Mouse (Mus musculus) G1E (cell line): Measurements from ENCODE around the gene Ovca2. TPM values are rescaled to one million over a fixed set of nuclear protein-coding genes. Genes with fewer than 3 reads are reported as not detected.

Source experiments
- ATAC-seq: 2 replicates; pipeline ENCODE4 v1.8.0; 2016; ENCODE audit warnings: mild to moderate bottlenecking; ENCODE audit not compliant: insufficient number of reproducible peaks, poor library complexity, low FRiP score, severe bottlenecking; ENCODE audit errors: extremely low read depth
- DNase-seq: peaks from one replicate; pipeline ENCODE4 v3.0.0; 2012; ENCODE audit warnings: low spot score
- H3K27me3 ChIP-seq: 2 replicates; pipeline ENCODE4 v1.6.1; 2012; ENCODE audit warnings: mild to moderate bottlenecking, low read length, inconsistent platforms; ENCODE audit not compliant: insufficient read depth
- H3K36me3 ChIP-seq: replicated peaks from 2 replicates; pipeline ENCODE3; 2012; ENCODE audit warnings: mild to moderate bottlenecking, inconsistent platforms
- H3K4me1 ChIP-seq: 2 replicates; pipeline ENCODE4 v1.6.1; 2012; ENCODE audit warnings: low read depth, low read length, inconsistent platforms, mixed read lengths; ENCODE audit not compliant: insufficient read depth
- H3K4me3 ChIP-seq: 2 replicates; pipeline ENCODE4 v1.5.1; 2012; ENCODE audit warnings: low read depth, mild to moderate bottlenecking, inconsistent platforms, low read length, moderate library complexity, mixed read lengths
- H3K9me3 ChIP-seq: replicated peaks from 2 replicates; pipeline ENCODE4 v1.6.1; 2012; ENCODE audit warnings: inconsistent platforms
- CTCF ChIP-seq: IDR thresholded peaks from 2 replicates; pipeline ENCODE4 v1.5.1; 2012; ENCODE audit warnings: low read depth, low read length, inconsistent platforms, mixed read lengths
- GATA1 ChIP-seq: IDR thresholded peaks from 2 replicates; pipeline ENCODE4 v1.6.1; 2012; ENCODE audit warnings: borderline replicate concordance, low read length, inconsistent platforms, mixed read lengths
- GATA2 ChIP-seq: IDR thresholded peaks from 2 replicates; pipeline ENCODE4 v1.6.1; 2012; ENCODE audit warnings: low read depth, low read length, inconsistent platforms, borderline replicate concordance
- POLR2AphosphoS5 ChIP-seq: IDR thresholded peaks from 2 replicates; pipeline ENCODE4 v1.6.1; 2012; ENCODE audit warnings: low read depth, low read length, inconsistent platforms; ENCODE audit not compliant: insufficient replicate concordance
- TAL1 ChIP-seq: conservative IDR thresholded peaks from 2 replicates; pipeline ENCODE4 v1.6.1; 2012; ENCODE audit warnings: low read depth, low read length, inconsistent platforms, mixed read lengths
- polyA plus RNA-seq: library from polyadenylated mRNA; stranded (reverse); fragments of >175 nt; gene quantifications from 2 replicates; pipeline ENCODE4 v1.2.3, GENCODE M21; 2012
- total RNA-seq, 2 experiments: library from RNA; stranded (forward) in 1 of 2; stranded (reverse) in 1 of 2; fragments of 200-1000 nt in 1 of 2; fragments of >200 nt in 1 of 2; fragmentation: Nextera tagmentation in 1 of 2; gene quantifications; 2 replicates each; pipeline ENCODE4 v1.2.3; 2014 to 2017

Ovca2 gene
- total and polyA plus RNA-seq, 3 experiments, result 2.0 to 21.0 (median 20.9) TPM

DNA sequence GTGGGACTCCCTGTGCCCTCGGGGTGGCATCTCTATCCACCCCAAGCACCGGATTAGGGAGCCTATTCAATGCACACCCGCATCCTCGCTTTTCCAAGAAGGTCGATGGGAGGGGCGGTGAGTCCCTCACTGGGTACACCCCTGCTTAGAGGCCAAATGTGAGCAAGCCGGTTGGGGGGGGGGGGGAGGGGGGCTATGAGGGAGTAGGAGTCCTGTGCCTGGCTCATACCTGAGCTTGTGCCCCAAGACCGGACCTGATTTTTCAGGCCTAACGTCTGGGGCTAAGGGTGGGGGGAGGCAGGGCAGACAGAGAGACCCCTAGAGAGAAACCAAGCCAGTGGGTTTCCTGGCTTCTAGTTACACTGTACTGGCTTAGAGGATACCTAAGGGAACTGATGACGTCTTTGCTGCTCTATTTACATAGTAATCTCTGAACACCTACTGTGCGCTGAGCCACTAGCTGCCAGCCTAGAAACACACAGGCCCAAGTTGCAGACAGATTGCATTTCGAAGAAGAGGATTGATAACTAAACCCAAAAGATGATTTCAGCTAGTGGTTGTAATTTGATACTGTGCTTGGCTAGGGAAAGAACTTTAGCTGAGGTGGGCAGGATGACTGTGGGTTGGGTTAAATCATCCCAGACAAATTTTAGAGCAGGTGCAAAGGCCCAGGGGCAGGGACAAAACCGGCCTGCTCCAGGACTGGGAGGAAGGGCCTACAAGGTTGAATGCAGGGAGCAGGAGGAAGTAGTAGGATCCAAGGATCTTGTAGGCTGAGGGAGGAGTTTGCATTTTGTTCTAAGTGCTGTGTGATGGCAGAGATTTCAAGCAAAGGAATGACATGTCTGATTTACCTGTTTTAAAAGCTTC, 35.7 kb upstream of the Ovca2 start:
- Histone ChIP-seq H3K4me3 (no peak overlapping the region), H3K4me1 (no peaks in the 10 kb centered on the region; the same call in 1 of the 2 replicates), H3K36me3 (no peaks in the 10 kb centered on the region), H3K9me3 (no peaks in the 10 kb centered on the region), H3K27me3 (peaks cover 59% of the 10 kb centered on the region)
- DNase-seq, result no peak
- ATAC-seq, result no peak
- TF ChIP-seq TAL1 (no peak), POLR2AphosphoS5 (no peak), GATA2 (no peak), GATA1 (no peak), CTCF (no peak)

DNA sequence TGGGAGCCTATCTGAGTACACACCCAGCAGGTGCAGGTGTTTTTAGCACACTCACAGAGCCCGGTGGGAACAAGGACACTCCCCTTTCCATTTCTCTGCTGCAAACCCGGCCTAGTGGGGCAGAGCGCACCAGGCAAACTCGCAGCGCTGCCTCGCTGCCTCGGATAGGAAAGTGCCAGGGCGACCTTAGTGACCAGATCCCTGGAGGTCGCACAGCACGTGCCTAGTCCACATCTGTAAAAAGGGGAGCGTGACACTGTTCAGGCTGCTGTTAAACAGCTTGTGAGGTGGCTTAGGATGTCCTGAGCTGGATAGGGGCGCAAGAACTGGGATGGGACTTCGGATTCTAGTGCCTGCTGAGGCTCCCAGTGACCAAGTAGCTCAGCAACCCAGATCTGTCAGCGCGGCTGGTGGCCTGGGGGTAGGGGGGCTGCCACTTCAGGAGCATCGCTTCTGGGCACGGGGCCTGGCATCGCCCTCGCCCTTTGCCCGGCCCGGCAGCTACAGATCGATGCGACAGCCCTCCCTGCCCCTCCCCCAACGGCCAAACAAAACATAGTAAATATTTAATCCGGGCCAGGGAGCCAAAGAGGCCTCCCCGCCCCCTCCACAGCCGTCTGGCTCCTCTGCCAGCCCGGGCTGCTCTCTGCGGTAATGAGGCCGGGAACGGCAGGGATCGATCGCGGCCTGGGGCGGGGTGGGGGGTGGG, 34.9 kb upstream of the Ovca2 start:
- no peak for TF ChIP-seq TAL1
- TF ChIP-seq GATA1, result no peak
- no peak for TF ChIP-seq GATA2
- TF ChIP-seq CTCF, result no peak
- no peak for TF ChIP-seq POLR2AphosphoS5
- Histone ChIP-seq H3K27me3 (peaks cover 63% of the 10 kb centered on the region), H3K36me3 (no peaks in the 10 kb centered on the region), H3K4me1 (no peaks in the 10 kb centered on the region; the same call in 1 of the 2 replicates), H3K4me3 (no peak overlapping the region), H3K9me3 (no peaks in the 10 kb centered on the region)
- ATAC-seq, result no peak
- no peak for DNase-seq

DNA sequence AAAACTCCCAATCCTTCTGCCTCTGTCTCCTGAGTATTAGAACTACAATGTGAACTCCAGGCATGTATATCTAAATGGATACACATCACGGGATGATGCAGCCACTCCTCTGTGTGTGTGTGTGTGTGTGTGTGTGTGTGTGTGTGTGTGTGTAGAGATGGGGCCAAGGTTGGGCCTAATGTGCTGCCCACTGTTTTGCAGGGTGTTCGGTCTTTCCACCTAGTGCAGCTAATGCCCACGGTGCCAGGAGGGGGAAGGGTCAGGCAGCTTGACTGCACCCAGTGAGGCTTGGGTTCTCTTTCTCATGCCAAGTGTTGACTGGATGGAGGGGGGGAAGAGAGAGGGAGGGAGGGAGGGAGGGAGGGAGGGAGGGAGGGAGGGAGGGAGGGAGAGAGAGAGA, 34.2 kb upstream of the Ovca2 start:
- DNase-seq (no peak), ATAC-seq (no peak)
- H3K4me1 ChIP-seq, result no peaks in the 10 kb centered on the region; the same call in 1 of the 2 replicates
- H3K9me3 ChIP-seq, result no peaks in the 10 kb centered on the region
- no peaks in the 10 kb centered on the region for H3K36me3 ChIP-seq
- no peak overlapping the region for H3K4me3 ChIP-seq
- TF ChIP-seq GATA2, result no peak
- TF ChIP-seq TAL1, result no peak
- peaks cover 62% of the 10 kb centered on the region for H3K27me3 ChIP-seq

DNA sequence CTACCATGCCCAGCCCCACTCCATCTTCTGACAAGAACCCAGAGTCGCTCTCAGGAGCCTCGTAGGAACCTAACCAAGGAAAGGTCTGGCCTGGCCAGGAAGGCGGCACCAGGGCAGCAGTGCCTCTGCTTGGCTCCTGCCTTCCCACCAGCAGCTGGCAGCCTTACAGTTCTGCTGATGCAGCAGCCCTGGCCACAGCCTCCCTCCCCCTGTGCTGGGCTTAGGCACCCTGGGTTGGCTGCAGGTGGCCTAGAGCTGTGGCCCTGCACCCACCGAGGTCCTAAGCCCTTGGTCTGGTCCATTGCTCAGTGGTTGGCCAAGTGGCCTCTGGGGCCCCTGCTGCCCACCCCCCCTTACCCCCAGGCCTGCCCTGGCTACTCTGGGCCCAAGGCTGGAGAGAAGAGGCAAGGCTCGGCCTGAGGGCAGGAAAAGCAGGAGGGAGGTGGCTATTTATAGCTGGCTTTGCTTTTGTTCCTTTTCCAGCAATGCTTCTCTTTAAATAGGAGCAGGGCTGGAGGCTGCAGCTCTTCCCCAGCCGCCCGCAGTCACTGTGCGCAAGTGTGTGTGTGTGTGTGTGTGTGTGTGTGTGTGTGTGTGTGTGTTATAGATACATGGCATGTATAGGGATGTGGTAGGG, 33.5 kb upstream of the Ovca2 start:
- TF ChIP-seq TAL1 (no peak), POLR2AphosphoS5 (no peak), GATA1 (no peak), GATA2 (no peak), CTCF (no peak)
- DNase-seq (no peak), ATAC-seq (no peak)
- Histone ChIP-seq H3K36me3 (no peaks in the 10 kb centered on the region), H3K9me3 (no peaks in the 10 kb centered on the region), H3K27me3 (peaks cover 57% of the 10 kb centered on the region), H3K4me3 (no peak overlapping the region), H3K4me1 (no peaks in the 10 kb centered on the region; the same call in 1 of the 2 replicates)

DNA sequence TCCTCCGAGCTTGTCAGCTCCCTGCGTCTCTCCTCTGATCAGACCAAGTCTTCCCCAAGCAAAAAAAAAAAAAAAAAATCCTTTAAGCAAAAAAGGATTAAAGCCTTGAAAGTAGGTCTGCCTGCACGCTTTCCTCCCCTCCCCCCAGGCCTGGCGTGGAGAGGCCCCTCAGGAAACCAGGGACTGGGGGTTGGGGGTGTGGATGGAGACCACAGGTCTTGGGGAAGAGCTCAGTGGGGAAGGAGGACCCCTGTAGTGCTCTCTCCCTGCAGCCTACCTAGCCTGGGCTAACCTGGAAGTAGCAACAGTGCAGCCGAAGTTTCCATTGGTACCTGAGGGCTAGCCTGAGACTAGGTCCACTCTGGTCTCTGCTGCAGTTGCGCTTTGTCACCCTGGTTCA, 32.1 kb upstream of the Ovca2 start:
- TF ChIP-seq POLR2AphosphoS5 (no peak), TAL1 (no peak), GATA2 (no peak), CTCF (no peak), GATA1 (no peak)
- Histone ChIP-seq H3K27me3 (peaks cover 57% of the 10 kb centered on the region), H3K4me3 (no peak overlapping the region), H3K36me3 (no peaks in the 10 kb centered on the region), H3K4me1 (no peaks in the 10 kb centered on the region; the same call in none of the 2 replicates), H3K9me3 (no peaks in the 10 kb centered on the region)
- DNase-seq, result no peak
- no peak for ATAC-seq

DNA sequence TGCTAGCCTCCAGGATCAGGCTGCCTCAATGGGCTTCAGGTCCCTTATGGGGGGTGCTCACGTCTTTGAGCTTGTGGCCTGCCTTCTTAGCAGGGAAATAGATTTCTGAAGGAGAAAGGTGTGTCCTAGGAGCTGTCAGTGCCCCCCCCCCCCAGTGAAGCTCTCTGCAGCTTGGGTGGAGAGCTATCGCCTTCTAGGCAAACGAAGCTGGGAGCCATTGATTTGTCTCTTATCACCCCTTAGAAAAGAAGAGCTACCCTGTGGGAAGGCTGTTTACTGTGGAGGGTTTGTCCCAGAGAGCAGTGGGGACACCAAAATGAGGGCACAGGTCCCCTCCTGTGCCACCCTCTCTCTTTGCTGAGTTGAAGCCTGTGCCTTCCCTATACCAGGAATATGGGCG, 31.5 kb upstream of the Ovca2 start:
- Histone ChIP-seq H3K36me3 (no peaks in the 10 kb centered on the region), H3K4me3 (no peak overlapping the region), H3K4me1 (peaks cover 2% of the 10 kb centered on the region), H3K27me3 (peaks cover 56% of the 10 kb centered on the region), H3K9me3 (no peaks in the 10 kb centered on the region)
- DNase-seq (no peak), ATAC-seq (no peak)
- TF ChIP-seq TAL1, result no peak
- TF ChIP-seq POLR2AphosphoS5, result no peak
- TF ChIP-seq GATA2, result no peak
- TF ChIP-seq GATA1, result no peak
- TF ChIP-seq CTCF, result no peak
